Mouse (Mus musculus) C2C12 (cell line): ENCODE measurements around the gene Ky.

Source experiments
- CEBPB ChIP-seq: IDR thresholded peaks from one replicate; pipeline ENCODE4 v1.6.1; 2011; ENCODE audit warnings: low read depth, mild to moderate bottlenecking, control low read depth, moderate library complexity
- CTCF ChIP-seq: IDR thresholded peaks from one replicate; pipeline ENCODE4 v1.5.1; 2011; ENCODE audit not compliant: control insufficient read depth, insufficient read depth, insufficient read length
- FOSL1 ChIP-seq: IDR thresholded peaks from one replicate; pipeline ENCODE4 v1.8.0; 2011; ENCODE audit warnings: mild to moderate bottlenecking, low read length; ENCODE audit not compliant: poor library complexity, insufficient read depth, severe bottlenecking
- MAX ChIP-seq: IDR thresholded peaks from one replicate; pipeline ENCODE4 v1.6.1; 2011; ENCODE audit warnings: mild to moderate bottlenecking, control low read depth

DNA sequence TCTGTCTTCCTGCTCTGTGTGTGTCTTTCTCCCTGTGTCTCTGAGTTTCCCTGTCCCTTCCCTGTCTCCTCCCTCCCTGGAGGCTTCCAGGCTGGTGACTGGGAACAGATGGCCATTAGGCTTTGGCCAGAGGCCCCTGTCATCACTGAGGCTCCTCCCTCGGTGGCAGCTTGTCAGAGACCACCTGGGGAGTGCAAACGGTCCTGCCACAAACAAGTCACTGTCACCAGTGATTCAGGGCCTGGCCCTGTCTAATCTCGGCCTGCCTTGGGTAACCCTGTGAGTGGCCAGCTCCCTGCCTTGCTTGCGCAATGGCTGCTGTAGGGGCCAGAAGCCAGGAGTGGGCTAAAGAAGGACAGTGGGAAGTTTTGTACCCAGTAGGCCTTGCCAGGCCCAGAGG lies 12.5 kb upstream of the Ky start:
- no peak for TF ChIP-seq CTCF
- TF ChIP-seq CEBPB, result peak; percentile 55
- no peak for TF ChIP-seq MAX
- TF ChIP-seq FOSL1, result no peak
